Mouse (Mus musculus) heart, postnatal 10 days (tissue): ENCODE measurements at regions not wholly inside any gene's neighbourhood (a gene's known extent, or its start where the extent isn't known, plus 50 kb on each side); places are given as distances from the start of the nearest gene placed in this dataset.

Experiments
- DNase-seq, 2 experiments: peaks; one replicate each; pipeline ENCODE4 v3.0.0; 2021
- intact Hi-C: fragments of 180-260 bp; cut with DNase I; formaldehyde crosslinking; loops from one replicate; pipeline ENCODE4 v1.15.1; 2025

DNA sequence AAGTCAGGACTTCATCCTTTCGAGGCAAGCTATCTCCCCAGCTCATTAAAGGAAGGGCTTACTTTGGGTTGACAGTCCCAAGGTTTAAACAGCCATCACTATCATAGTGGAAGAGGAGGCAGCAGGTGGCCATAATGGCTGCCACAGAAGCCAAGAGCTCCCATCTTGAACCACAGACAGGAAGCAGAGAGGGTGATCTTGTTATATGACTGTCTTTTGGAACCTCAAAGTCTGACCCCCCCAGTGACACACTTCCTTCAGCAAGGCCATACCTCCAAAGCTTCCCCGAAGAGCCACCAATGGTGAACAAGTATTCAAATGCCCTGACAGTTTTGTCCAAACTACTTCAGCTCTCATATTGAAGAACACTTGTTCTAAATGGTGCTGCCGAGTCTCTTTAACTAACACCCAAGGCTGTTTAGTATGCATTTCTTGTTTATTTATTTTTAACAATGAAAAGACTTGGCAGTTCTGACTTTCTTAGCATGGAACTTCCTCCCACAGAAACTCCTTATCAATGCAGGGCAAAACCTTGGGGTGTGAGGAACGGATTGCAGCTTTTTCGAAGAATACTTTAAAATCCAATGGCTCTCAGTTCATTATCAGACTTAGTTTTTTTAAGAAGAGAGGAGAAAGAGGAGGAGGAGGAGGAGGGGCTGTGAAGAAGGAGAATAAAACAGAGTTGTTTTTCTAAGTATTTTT, 79.8 kb upstream of the Tnik start:
- no peak for DNase-seq
- intact Hi-C loops = no loop called here

- intact Hi-C loops = no loop called here
- DNase-seq = no peak
Observed at GRCm38 (mm10) chr3:28185518-28185917, 77.5 kb upstream of the Tnik start.

DNA sequence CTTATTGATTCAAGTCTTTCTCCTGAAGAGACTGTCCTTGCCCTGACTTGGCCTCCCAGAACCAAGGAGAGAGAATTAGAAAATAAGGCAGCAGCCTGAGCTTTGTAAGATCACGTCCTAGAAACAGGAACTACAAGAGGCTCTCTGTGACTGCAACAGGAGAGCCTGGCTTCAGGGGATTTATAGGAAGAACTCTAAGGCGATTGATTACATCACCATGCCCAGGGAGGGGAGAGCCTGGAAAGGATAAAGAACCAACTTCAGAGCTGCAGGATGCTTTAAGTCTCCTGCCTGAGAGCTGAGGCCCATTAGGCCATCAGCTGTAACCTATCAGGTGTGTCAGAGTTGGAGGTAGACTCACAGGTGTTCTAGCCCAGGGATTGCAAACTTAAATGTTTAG, 77.1 kb upstream of the Tnik start:
- no peak for DNase-seq
- intact Hi-C loops = no loop called here

- peak; percentile 21 to 35 for DNase-seq
- intact Hi-C loops = no loop called here
Observed at GRCm38 (mm10) chr3:28189371-28189770, 73.6 kb upstream of the Tnik start.

DNA sequence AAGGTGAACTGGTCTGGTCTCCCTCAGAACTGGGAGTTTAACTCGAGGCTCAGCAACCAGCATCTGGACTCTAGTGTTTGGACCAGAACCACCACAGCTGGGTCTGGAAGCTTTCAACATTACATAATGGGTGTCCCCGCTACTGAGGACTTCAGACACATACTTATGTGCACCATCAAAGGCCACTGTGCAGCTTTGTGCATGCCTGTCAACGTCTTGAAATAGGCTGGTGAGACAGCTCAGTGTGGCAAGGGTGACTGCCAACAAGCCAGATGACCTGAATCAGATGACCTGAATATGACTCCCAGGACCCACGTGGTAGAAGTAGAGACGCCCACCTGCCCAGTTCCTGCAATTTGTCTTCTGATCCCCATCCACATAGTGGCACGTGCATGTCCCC, 72.8 kb upstream of the Tnik start:
- peak; percentile 42 to 57 for DNase-seq
- intact Hi-C loops = no loop called here

DNA sequence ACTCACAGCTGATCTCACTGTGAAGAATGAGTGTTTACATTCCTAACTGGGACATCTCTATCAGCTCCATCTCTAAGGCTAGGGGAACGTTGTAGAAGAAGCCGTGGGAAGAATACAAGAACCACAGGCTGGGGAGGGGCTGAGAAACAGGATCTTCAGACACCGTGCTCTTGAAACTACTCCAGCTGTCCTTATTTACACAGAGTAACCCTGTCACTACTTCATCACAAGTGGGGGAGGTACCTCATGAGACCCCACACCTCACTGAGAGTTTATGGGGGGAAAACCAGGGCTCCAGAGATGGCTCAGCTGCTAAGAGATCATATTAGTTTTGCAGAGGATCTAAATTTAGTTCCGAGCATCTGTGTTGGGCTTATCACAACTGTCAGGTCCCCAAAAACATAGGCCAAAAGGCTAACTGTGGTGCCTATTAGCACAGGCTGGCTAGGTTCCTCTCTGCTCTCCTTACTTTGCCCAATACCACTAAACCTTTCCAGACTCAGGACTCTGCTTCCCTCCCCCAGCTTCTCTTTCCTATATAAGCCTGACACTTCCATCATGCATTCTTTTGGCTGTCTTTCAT, 68.5 kb upstream of the Tnik start:
- intact Hi-C loops = no loop called here
- DNase-seq = no peak

DNA sequence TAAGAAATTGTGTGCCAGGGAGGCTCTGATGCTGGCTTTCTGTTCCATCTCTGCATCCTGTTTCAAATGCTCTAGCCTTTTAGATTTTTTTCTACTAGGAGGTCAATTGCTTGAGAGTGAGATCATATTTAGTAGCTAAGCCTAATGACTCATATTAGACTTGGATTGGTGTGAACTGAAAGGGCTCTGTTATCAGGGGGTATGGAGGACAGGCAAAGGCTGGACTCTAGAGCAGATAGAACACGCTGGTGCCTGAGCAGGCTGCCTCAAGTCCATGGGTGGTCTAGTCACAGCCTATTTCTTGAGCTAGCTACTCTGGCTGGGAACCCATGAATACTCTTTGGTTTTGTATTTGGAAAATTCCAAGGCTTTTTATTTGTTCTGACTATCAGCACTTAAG, 66.2 kb upstream of the Tnik start:
- intact Hi-C loops = no loop called here
- peak; percentile 21 to 24 for DNase-seq

- intact Hi-C loops = no loop called here
Observed at GRCm38 (mm10) chr3:28209304-28209703, 53.7 kb upstream of the Tnik start.

DNA sequence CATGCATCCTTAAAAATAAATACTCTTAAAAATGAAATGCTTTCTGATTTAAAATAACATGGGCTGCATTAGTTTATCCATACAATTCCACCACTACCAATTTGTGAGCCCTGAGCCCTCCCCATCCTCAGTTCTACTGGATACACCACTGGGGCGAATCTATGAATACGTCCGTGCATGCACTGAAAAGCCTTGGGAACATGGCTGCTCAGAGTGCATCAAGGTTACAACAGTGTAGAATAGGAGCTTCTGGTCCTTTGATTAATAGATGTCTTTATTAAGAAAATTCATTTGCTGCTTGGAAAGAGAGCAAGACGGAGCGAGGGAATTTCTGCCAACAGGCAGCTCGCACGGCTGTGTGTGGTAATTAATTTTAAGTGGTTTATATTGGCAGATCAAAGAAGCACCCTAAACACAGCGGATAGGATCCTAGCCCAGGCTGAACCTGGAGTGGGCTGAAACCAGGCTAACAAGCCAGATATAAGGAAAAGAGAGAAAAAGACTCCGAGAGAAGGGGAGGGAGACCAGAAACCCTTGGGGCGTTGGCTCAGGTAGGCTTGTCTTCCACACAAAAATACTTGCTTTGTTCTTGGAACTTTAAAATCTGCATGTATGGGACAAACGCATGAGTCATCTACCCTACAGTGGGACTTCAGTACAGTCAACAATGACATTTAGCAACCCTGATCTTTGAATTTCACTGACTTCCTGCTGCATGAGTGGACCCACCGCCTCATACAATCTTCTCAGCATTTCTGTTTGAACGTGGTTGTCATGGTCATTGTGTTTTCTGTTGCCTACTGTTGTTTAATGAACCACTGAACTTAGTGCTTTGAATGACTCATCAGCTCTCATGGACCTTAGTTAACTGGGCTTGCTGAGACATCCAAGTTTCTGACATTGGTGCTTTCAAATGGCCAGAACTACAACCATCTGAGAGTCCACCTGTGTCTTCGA, 51.9 kb upstream of the Tnik start:
- no peak for DNase-seq
- intact Hi-C loops = no loop called here

More at GRCm38 (mm10) chr3:28209304-28209703, 53.7 kb upstream of the Tnik start:
- DNase-seq = no peak
